Mouse (Mus musculus) CH12.LX (cell line): Measurements from ENCODE around the gene Ptprm. TPM values are rescaled to one million over a fixed set of nuclear protein-coding genes. Genes with fewer than 3 reads are reported as not detected.

Experiments
- DNase-seq: peaks from one replicate; pipeline ENCODE4 v3.0.0-alpha.2; 2013; ENCODE audit errors: extremely low read depth
- H3K27ac ChIP-seq: 2 replicates; pipeline ENCODE4 v1.5.1; 2012; ENCODE audit warnings: low read depth, mild to moderate bottlenecking, control low read depth, moderate library complexity; ENCODE audit not compliant: insufficient read depth
- H3K27me3 ChIP-seq: replicated peaks from 2 replicates; pipeline ENCODE3; 2012; ENCODE audit warnings: inconsistent platforms
- H3K36me3 ChIP-seq, 2 experiments: replicated peaks in 1 of 2; 2 replicates each; pipeline versions ENCODE3 to v1.6.1; 2012; ENCODE audit warnings: inconsistent platforms in 1 of 2, low read length in 1 of 2, mild to moderate bottlenecking in 1 of 2, mixed read lengths in 1 of 2, moderate library complexity in 1 of 2; ENCODE audit not compliant: control insufficient read depth in 1 of 2, insufficient read depth in 1 of 2
- H3K4me1 ChIP-seq, 2 experiments: 2 replicates each; pipeline ENCODE4 v1.6.1; 2012; ENCODE audit warnings: inconsistent platforms in 1 of 2, moderate library complexity in 1 of 2; ENCODE audit not compliant: insufficient read depth in 2 of 2, control insufficient read depth in 1 of 2
- H3K4me2 ChIP-seq: 2 replicates; pipeline ENCODE4 v1.6.1; 2012; ENCODE audit warnings: low read depth, mild to moderate bottlenecking, control low read depth; ENCODE audit not compliant: poor library complexity, insufficient read depth, severe bottlenecking
- H3K4me3 ChIP-seq, 3 experiments: fragments of 150-350 bp in 1 of 3; sonication (generic) in 1 of 3; replicated peaks in 1 of 3; 2 replicates each; pipeline versions ENCODE3 to v1.5.1; 2011 to 2012; ENCODE audit warnings: low read depth in 2 of 3, low read length in 2 of 3, mild to moderate bottlenecking in 2 of 3, moderate library complexity in 2 of 3, control low read depth in 1 of 3, improper control_type of control experiment in 1 of 3, inconsistent platforms in 1 of 3, mixed read lengths in 1 of 3; ENCODE audit not compliant: poor library complexity in 1 of 3
- H3K79me2 ChIP-seq: replicated peaks from 2 replicates; pipeline ENCODE4 v1.6.1; 2012; ENCODE audit warnings: mild to moderate bottlenecking, moderate library complexity; ENCODE audit not compliant: control insufficient read depth, poor library complexity, insufficient read depth, severe bottlenecking; ENCODE audit errors: extremely low read depth
- H3K9ac ChIP-seq: 2 replicates; pipeline ENCODE4 v1.6.1; 2012; ENCODE audit warnings: low read depth, mild to moderate bottlenecking, control low read depth, moderate library complexity; ENCODE audit not compliant: insufficient read depth
- H3K9me3 ChIP-seq: replicated peaks from 2 replicates; pipeline ENCODE3; 2012; ENCODE audit warnings: low read length, inconsistent platforms, mixed read lengths
- BHLHE40 ChIP-seq: IDR thresholded peaks from 2 replicates; pipeline ENCODE4 v1.6.1; 2011; ENCODE audit warnings: mild to moderate bottlenecking, low read depth, low read length, improper control_type of control experiment
- CHD1 ChIP-seq: IDR thresholded peaks from 2 replicates; pipeline ENCODE4 v1.6.1; 2012; ENCODE audit warnings: low read depth, low read length, improper control_type of control experiment, inconsistent platforms
- CTCF ChIP-seq, 2 experiments: IDR thresholded peaks in 1 of 2; conservative IDR thresholded peaks in 1 of 2; 2 replicates each; pipeline ENCODE4 v1.5.1; 2011 to 2012; ENCODE audit warnings: low read depth in 2 of 2, low read length in 2 of 2, improper control_type of control experiment in 1 of 2, inconsistent platforms in 1 of 2, mild to moderate bottlenecking in 1 of 2, moderate library complexity in 1 of 2
- EP300 ChIP-seq: IDR thresholded peaks from 2 replicates; pipeline ENCODE4 v1.6.1; 2011; ENCODE audit warnings: low read length, improper control_type of control experiment
- ETS1 ChIP-seq: conservative IDR thresholded peaks from 2 replicates; pipeline ENCODE4 v1.6.1; 2012; ENCODE audit warnings: low read depth, mild to moderate bottlenecking, inconsistent platforms, low read length, improper control_type of control experiment, moderate library complexity
- GABPA ChIP-seq: IDR thresholded peaks from 2 replicates; pipeline ENCODE4 v1.6.1; 2012; ENCODE audit warnings: low read depth, low read length, improper control_type of control experiment, inconsistent platforms; ENCODE audit not compliant: insufficient replicate concordance
- HCFC1 ChIP-seq: IDR thresholded peaks from 2 replicates; pipeline ENCODE4 v1.6.1; 2012; ENCODE audit warnings: low read depth, mild to moderate bottlenecking, inconsistent platforms, low read length, improper control_type of control experiment
- IRF4 ChIP-seq: IDR thresholded peaks from 2 replicates; pipeline ENCODE4 v1.6.1; 2014; ENCODE audit warnings: low read depth, mild to moderate bottlenecking, inconsistent platforms, low read length, improper control_type of control experiment
- JUN ChIP-seq: IDR thresholded peaks from 2 replicates; pipeline ENCODE4 v1.6.1; 2011; ENCODE audit warnings: low read depth, mild to moderate bottlenecking, low read length, improper control_type of control experiment, moderate library complexity; ENCODE audit not compliant: insufficient read depth
- JUND ChIP-seq: conservative IDR thresholded peaks from 2 replicates; pipeline ENCODE4 v1.6.1; 2011; ENCODE audit warnings: low read depth, low read length, improper control_type of control experiment
- KAT2A ChIP-seq: IDR thresholded peaks from 2 replicates; pipeline ENCODE4 v1.6.1; 2012; ENCODE audit warnings: low read length, improper control_type of control experiment, inconsistent platforms; ENCODE audit not compliant: insufficient replicate concordance
- MXI1 ChIP-seq: IDR thresholded peaks from 2 replicates; pipeline ENCODE4 v1.6.1; 2011; ENCODE audit warnings: mild to moderate bottlenecking, low read depth, low read length, improper control_type of control experiment
- MYC ChIP-seq: IDR thresholded peaks from 2 replicates; pipeline ENCODE4 v1.6.1; 2011; ENCODE audit warnings: low read depth, mild to moderate bottlenecking, improper control_type of control experiment, low read length
- NRF1 ChIP-seq: IDR thresholded peaks from 2 replicates; pipeline ENCODE4 v1.6.1; 2014; ENCODE audit warnings: low read depth, mild to moderate bottlenecking, inconsistent platforms, low read length, improper control_type of control experiment, moderate library complexity
- RAD21 ChIP-seq: IDR thresholded peaks from 2 replicates; pipeline ENCODE4 v1.6.1; 2011; ENCODE audit warnings: low read depth, mild to moderate bottlenecking, low read length, improper control_type of control experiment, moderate library complexity
- RCOR1 ChIP-seq: conservative IDR thresholded peaks from 2 replicates; pipeline ENCODE4 v1.6.1; 2012; ENCODE audit warnings: low read depth, mild to moderate bottlenecking, inconsistent platforms, low read length, improper control_type of control experiment
- SIN3A ChIP-seq: IDR thresholded peaks from 2 replicates; pipeline ENCODE4 v1.6.1; 2012; ENCODE audit warnings: low read length, improper control_type of control experiment, inconsistent platforms
- SMC3 ChIP-seq: IDR thresholded peaks from 2 replicates; pipeline ENCODE4 v1.6.1; 2011; ENCODE audit warnings: low read depth, low read length, improper control_type of control experiment
- TBP ChIP-seq: conservative IDR thresholded peaks from 2 replicates; pipeline ENCODE4 v1.6.1; 2011; ENCODE audit warnings: low read depth, low read length, improper control_type of control experiment
- TCF12 ChIP-seq: IDR thresholded peaks from 2 replicates; pipeline ENCODE4 v1.6.1; 2014; ENCODE audit warnings: low read depth, mild to moderate bottlenecking, inconsistent platforms, low read length, improper control_type of control experiment
- USF1 ChIP-seq: IDR thresholded peaks from 2 replicates; pipeline ENCODE4 v1.6.1; 2014; ENCODE audit warnings: low read depth, mild to moderate bottlenecking, inconsistent platforms, low read length, improper control_type of control experiment
- USF2 ChIP-seq: conservative IDR thresholded peaks from 2 replicates; pipeline ENCODE4 v1.6.1; 2011; ENCODE audit warnings: low read depth, low read length, improper control_type of control experiment
- ZC3H11A ChIP-seq: IDR thresholded peaks from 2 replicates; pipeline ENCODE4 v1.6.1; 2012; ENCODE audit warnings: low read depth, mild to moderate bottlenecking, inconsistent platforms, low read length, improper control_type of control experiment
- ZKSCAN1 ChIP-seq: IDR thresholded peaks from 2 replicates; pipeline ENCODE4 v1.6.1; 2012; ENCODE audit warnings: low read depth, inconsistent platforms, low read length, improper control_type of control experiment, borderline replicate concordance
- dilution Hi-C: fragments of 300-500 bp; cut with MboI; formaldehyde crosslinking; loops from 2 replicates; pipeline ENCODE4 v1.14.3; 2020; ENCODE audit warnings: low sequenced_read_pairs; ENCODE audit not compliant: extremely low pct_unique_long_range_greater_than_20kb, extremely low pct_ligation_motif_present
- in situ Hi-C: fragments of 300-500 bp; cut with MboI; formaldehyde crosslinking; loops from 3 replicates; pipeline ENCODE4 v1.14.3; 2019; ENCODE audit warnings: low sequenced_read_pairs, low pct_ligation_motif_present, low pct_unique_long_range_greater_than_20kb, mixed read lengths
- polyA plus RNA-seq: library from polyadenylated mRNA; unstranded; fragments of >175 nt; gene quantifications from 2 replicates; pipeline ENCODE4 v1.2.1, GENCODE M21; 2012; ENCODE audit warnings: low read depth; ENCODE audit not compliant: insufficient read length
- total RNA-seq, 2 experiments: library from RNA; depleted of rRNA; stranded (reverse); fragments of 300-350 nt in 1 of 2; fragments of >200 nt in 1 of 2; gene quantifications; 2 replicates each; pipeline ENCODE4 v1.2.3; 2012 to 2014

Ptprm gene
- total and polyA plus RNA-seq, 3 experiments = not detected

DNA sequence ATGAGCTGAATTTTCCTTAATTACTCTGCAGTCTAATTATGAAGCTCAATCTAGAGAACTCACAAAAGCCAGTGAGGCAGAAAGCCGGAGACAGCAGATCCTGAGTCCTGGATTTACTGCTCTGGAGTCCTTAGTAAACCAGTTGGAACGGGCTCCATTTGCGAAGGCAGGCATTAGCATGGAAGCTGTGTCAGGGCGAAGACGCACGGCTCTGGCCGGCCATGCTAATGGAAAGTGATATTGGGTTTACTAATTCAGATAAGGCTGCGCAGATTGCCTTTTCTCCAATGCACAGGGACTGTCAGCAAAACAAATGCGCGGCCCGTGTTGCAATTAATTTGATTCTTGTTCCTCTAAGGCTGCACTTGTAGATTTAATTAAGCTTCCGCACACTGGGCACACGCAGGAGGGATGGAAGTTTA is 484.7 kb downstream of the Ptprm start:
- no peaks in the 10 kb centered on the region for H3K36me3 ChIP-seq
- peaks cover 88% of the 10 kb centered on the region for H3K9me3 ChIP-seq
- no peak overlapping the region for H3K9ac ChIP-seq
- in situ Hi-C loops = no loop called here
- no peak overlapping the region for H3K27ac ChIP-seq
- dilution Hi-C loops = no loop called here
- H3K4me2 ChIP-seq = no peak overlapping the region
- no peaks in the 10 kb centered on the region for H3K27me3 ChIP-seq
- H3K79me2 ChIP-seq = no peaks in the 10 kb centered on the region
- no peaks in the 10 kb centered on the region for H3K4me1 ChIP-seq
- H3K4me3 ChIP-seq = no peak overlapping the region
- no peak for TF ChIP-seq EP300
- TF ChIP-seq JUND = no peak
- no peak for TF ChIP-seq KAT2A
- no peak for TF ChIP-seq SMC3
- no peak for TF ChIP-seq TCF12
- TF ChIP-seq ETS1 = no peak
- TF ChIP-seq JUN = no peak
- TF ChIP-seq SIN3A = no peak
- no peak for TF ChIP-seq RCOR1
- no peak for TF ChIP-seq CHD1
- no peak for TF ChIP-seq HCFC1
- no peak for TF ChIP-seq GABPA
- no peak for TF ChIP-seq MYC
- no peak for TF ChIP-seq CTCF (conservative IDR thresholded peaks at IDR 0.05 in 1 of 2, IDR thresholded peaks at IDR 0.05 in 1 of 2; ENCODE audit: low read depth in 2 of 2, low read length in 2 of 2)
- no peak for TF ChIP-seq NRF1
- no peak for TF ChIP-seq MXI1
- TF ChIP-seq BHLHE40 = no peak
- no peak for DNase-seq

DNA sequence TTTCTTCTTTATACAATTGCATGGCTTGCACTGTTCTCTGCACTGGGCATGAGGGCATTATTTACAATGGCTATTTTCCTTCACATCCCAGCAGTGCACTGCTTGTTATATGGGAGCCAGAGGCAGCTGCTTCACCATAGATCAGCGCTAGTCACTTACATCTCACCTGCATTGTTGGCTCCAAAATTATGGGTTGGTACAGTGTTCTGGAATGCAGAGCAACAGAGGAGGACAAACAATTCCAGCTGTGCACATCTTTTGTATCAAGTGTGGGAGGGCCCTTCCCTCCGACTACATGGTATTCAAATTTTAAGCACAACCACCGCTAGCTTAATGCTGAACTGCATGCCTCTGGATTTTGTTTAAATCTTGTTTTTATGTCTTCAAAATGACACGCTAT is 489.8 kb downstream of the Ptprm start:
- Histone ChIP-seq H3K4me1 (no peaks in the 10 kb centered on the region), H3K9ac (no peak overlapping the region), H3K36me3 (no peaks in the 10 kb centered on the region), H3K27ac (no peak overlapping the region), H3K9me3 (peaks cover 78% of the 10 kb centered on the region), H3K27me3 (no peaks in the 10 kb centered on the region), H3K4me3 (no peak overlapping the region), H3K4me2 (no peak overlapping the region), H3K79me2 (no peaks in the 10 kb centered on the region)
- TF ChIP-seq ZC3H11A = no peak
- no peak for TF ChIP-seq GABPA
- TF ChIP-seq CTCF (conservative IDR thresholded peaks at IDR 0.05 in 1 of 2, IDR thresholded peaks at IDR 0.05 in 1 of 2; ENCODE audit: low read depth in 2 of 2, low read length in 2 of 2) = no peak
- no peak for TF ChIP-seq IRF4
- no peak for TF ChIP-seq USF2
- no peak for TF ChIP-seq TBP
- no peak for TF ChIP-seq JUND
- TF ChIP-seq ZKSCAN1 = no peak
- TF ChIP-seq RAD21 = no peak
- TF ChIP-seq RCOR1 = no peak
- TF ChIP-seq USF1 = no peak
- in situ Hi-C loops = no loop called here
- dilution Hi-C loops = no loop called here
- no peak for DNase-seq
